Mouse (Mus musculus) erythroblast, embryonic 14.5 days (primary cell): ENCODE measurements around the gene Mroh3.

Experiments used
- GATA1 ChIP-seq: IDR thresholded peaks from 2 replicates; pipeline ENCODE4 v1.6.1; 2012; ENCODE audit warnings: low read length, inconsistent platforms, mixed read lengths
- TAL1 ChIP-seq: IDR thresholded peaks from 3 replicates; pipeline ENCODE4 v1.6.1; 2012; ENCODE audit warnings: low read length, inconsistent platforms, mixed read lengths

DNA sequence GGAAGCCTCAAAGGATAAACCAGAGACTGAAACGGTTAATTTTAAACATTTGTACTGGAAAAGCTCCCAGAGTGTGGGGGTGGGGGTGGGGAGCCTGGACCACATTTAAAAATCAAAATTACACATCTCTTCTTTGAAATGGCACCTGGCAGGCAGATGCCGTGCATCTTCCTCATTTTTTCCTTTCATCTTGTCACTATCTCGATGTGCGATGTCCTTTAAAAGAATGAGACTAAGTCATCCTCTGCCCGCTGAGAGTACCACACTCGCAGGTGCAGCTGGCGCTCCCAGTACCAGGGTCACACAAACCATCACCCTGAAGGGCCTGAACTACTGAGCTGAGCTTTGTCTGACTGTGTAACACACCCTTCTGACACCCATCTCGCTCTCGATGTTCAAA is 45.9 kb upstream of the Mroh3 start:
- TF ChIP-seq GATA1 (no peak), TAL1 (no peak)
